Mouse (Mus musculus) hindbrain, embryonic 14.5 days (tissue): Measurements from ENCODE around the gene Bcl2l13. TPM values are rescaled to one million over a fixed set of nuclear protein-coding genes. Genes with fewer than 3 reads are reported as not detected.

Source experiments
- ATAC-seq: fragments of 200-750 bp; cut with Nextera tagmentation; 2 replicates; pipeline ENCODE4 v1.8.0; 2017; ENCODE audit warnings: moderate number of reproducible peaks, mild to moderate bottlenecking, moderate TSS enrichment, moderate library complexity; ENCODE audit not compliant: low FRiP score
- DNase-seq: peaks from one replicate; pipeline ENCODE4 v3.0.0-alpha.2; 2015; ENCODE audit warnings: low spot score
- H3K27ac ChIP-seq: fragments of 300-500 bp; sonication (generic); 2 replicates; pipeline ENCODE4 v1.5.1; 2014; ENCODE audit warnings: mild to moderate bottlenecking, moderate library complexity
- H3K27me3 ChIP-seq: fragments of 300-500 bp; sonication (generic); 2 replicates; pipeline ENCODE4 v1.6.1; 2014; ENCODE audit warnings: mild to moderate bottlenecking, low read length, mixed read lengths; ENCODE audit not compliant: control insufficient read depth, insufficient read depth
- H3K36me3 ChIP-seq: fragments of 300-500 bp; sonication (generic); replicated peaks from 2 replicates; pipeline ENCODE4 v1.6.1; 2014; ENCODE audit not compliant: control insufficient read depth, insufficient read depth
- H3K4me1 ChIP-seq: fragments of 300-500 bp; sonication (generic); replicated peaks from 2 replicates; pipeline ENCODE4 v1.6.1; 2014; ENCODE audit warnings: antibody characterized with exemption, low read length, mixed read lengths; ENCODE audit not compliant: control insufficient read depth, insufficient read depth
- H3K4me2 ChIP-seq: fragments of 300-500 bp; sonication (generic); replicated peaks from 2 replicates; pipeline ENCODE4 v1.6.1; 2014; ENCODE audit warnings: mild to moderate bottlenecking, moderate library complexity
- H3K4me3 ChIP-seq: fragments of 300-500 bp; sonication (generic); replicated peaks from 2 replicates; pipeline ENCODE4 v1.5.1; 2014; ENCODE audit warnings: mild to moderate bottlenecking, low read length
- H3K9ac ChIP-seq: fragments of 300-500 bp; sonication (generic); 2 replicates; pipeline ENCODE4 v1.6.1; 2014
- H3K9me3 ChIP-seq: fragments of 300-500 bp; sonication (generic); 2 replicates; pipeline ENCODE4 v1.6.1; 2016; ENCODE audit warnings: low read length; ENCODE audit not compliant: control insufficient read depth
- WGBS: fragments of 180-500 bp; shearing (Covaris S2); extraction: QIAGEN DNeasy Blood & Tissue Kit; methylation state at CpG from one replicate; pipeline ENCODE4 v1.1.7; 2014; 5-methylcytosine and 5-hydroxymethylcytosine counted together
- polyA plus RNA-seq: library from polyadenylated mRNA; unstranded; fragments of >200 nt; fragmentation: Nextera tagmentation; extraction: Ambion mirVana; gene quantifications from 2 replicates; pipeline ENCODE4 v1.2.1, GENCODE M21; 2014

Bcl2l13 gene
- polyA plus RNA-seq, 1 experiment from 2014 or later = 28.2 TPM

DNA sequence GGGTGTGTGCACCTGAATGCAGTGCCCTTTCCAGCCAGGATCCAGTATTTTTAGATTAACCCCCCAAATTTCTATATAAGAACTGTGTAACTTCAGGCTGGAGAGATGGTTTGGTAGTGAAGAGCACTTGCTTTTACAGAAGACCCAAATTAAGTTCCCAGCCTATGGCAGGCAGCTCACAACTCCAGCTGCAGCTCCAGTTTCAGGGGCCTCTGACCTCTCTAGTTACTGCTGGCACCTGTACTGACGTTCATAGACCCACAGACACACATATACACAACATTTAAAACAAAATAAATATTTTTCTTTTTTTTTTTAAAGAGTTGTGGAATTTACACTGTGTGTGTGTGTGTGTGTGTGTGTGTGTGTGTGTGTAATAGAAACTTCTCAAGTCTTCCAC is 93.4 kb downstream of the Bcl2l13 start:
- Histone ChIP-seq H3K4me2 (no peak overlapping the region), H3K4me3 (no peak overlapping the region), H3K9me3 (no peaks in the 10 kb centered on the region), H3K27me3 (no peaks in the 10 kb centered on the region), H3K9ac (no peak overlapping the region), H3K27ac (no peak overlapping the region), H3K36me3 (peaks cover 47% of the 10 kb centered on the region), H3K4me1 (no peaks in the 10 kb centered on the region)
- 72% methylated on average over 1 of the region's 1 CpGs for WGBS
- no peak for DNase-seq
- no peak for ATAC-seq

DNA sequence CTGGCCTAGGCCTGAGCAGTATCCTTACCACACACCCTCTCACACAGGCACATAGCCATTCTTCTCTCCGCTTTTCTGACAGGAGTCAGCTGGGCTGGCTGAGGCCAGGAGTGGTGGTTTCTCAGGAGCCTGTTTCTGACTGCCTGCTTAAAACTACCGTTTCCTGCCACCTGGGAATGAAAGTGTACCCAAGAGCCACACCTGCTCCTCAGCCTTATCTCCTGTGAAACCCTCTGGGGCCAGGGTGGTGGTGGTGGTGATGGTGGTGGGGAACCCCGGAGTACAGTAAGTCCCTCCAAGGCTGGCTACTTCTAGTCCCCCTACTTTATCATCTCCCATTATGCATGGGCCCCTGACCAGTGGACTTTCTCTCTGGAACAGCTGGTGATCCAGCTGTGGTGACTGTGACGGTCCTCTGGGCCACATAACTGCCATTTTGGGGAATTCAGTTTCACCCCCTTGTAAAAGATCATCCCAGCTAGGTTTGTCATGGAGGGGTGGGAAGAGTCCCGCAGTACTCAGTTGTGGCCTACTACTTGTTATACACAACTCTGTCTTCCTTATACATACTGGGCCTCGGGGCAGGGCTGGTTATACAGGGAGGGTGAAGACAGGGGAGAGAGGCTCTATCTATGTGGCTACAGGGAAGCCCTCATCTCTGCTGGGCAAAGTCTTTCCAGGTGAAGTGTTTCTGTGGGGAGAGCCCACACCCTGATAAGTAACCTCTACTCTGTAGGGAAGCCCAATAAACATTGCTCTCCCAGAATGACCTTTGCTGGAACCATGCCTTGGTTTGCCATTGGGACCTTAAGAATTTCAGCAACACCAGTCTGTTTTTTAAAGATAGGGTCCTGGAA is 94.7 kb downstream of the Bcl2l13 start:
- ATAC-seq (no peak), DNase-seq (no peak)
- no peak overlapping the region for H3K27ac ChIP-seq
- H3K4me3 ChIP-seq = no peak overlapping the region
- WGBS = 94% methylated on average over 6 of the region's 6 CpGs
- peaks cover 54% of the 10 kb centered on the region for H3K36me3 ChIP-seq
- no peaks in the 10 kb centered on the region for H3K4me1 ChIP-seq
- H3K27me3 ChIP-seq = no peaks in the 10 kb centered on the region
- H3K9ac ChIP-seq = no peak overlapping the region
- no peak overlapping the region for H3K4me2 ChIP-seq
- H3K9me3 ChIP-seq = no peaks in the 10 kb centered on the region

DNA sequence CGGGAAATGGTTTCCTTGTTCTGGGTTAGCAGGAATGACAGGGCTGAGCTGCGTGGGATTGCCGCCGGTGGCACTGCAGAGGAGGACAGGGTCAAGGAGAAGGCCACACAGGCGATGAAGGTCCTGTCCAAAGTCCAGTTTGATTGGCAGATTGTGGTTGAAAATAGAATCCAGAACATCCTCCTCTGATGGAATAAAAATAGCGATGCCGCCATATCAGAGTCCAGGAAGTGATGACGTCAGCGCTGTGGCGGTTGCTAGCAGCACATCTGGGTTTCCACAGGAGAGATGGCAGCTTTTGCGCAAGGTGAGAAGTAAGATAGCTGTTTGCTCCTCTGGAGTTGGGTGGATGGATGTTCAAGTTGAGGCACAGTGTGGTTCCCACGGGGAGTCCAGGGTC is 96.6 kb downstream of the Bcl2l13 start:
- WGBS = 91% methylated on average over 12 of the region's 12 CpGs
- no peaks in the 10 kb centered on the region for H3K9me3 ChIP-seq
- H3K27me3 ChIP-seq = no peaks in the 10 kb centered on the region
- ATAC-seq = no peak
- H3K9ac ChIP-seq = no peak overlapping the region
- H3K36me3 ChIP-seq = peaks cover 54% of the 10 kb centered on the region
- H3K4me2 ChIP-seq = no peak overlapping the region
- no peak overlapping the region for H3K4me3 ChIP-seq
- H3K4me1 ChIP-seq = no peaks in the 10 kb centered on the region
- DNase-seq = no peak
- H3K27ac ChIP-seq = no peak overlapping the region

DNA sequence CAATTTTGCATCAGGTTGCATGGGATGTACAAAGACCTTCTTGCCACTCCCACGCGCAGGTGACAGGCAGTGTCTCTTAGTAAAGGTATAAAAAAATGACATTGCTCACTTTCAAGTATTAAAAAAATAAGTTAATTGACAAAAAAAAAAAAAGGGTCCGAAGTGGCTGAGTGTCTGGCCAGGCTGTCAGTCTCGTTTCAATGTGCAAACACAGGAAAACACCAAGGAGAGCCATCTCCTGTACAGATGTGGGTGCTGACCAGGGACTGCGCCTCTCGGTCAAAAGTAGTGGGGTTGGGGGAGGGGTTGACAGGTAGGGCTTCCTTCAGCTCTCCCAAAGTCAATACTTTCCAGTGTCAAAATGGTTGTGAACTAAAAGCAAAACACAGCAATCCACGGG is 97.7 kb downstream of the Bcl2l13 start:
- WGBS = 92% methylated on average over 7 of the region's 7 CpGs
- peaks cover 54% of the 10 kb centered on the region for H3K36me3 ChIP-seq
- ATAC-seq (no peak), DNase-seq (no peak)
- H3K4me2 ChIP-seq = no peak overlapping the region
- no peaks in the 10 kb centered on the region for H3K9me3 ChIP-seq
- H3K9ac ChIP-seq = no peak overlapping the region
- H3K4me1 ChIP-seq = no peaks in the 10 kb centered on the region
- no peaks in the 10 kb centered on the region for H3K27me3 ChIP-seq
- H3K27ac ChIP-seq = no peak overlapping the region
- no peak overlapping the region for H3K4me3 ChIP-seq

DNA sequence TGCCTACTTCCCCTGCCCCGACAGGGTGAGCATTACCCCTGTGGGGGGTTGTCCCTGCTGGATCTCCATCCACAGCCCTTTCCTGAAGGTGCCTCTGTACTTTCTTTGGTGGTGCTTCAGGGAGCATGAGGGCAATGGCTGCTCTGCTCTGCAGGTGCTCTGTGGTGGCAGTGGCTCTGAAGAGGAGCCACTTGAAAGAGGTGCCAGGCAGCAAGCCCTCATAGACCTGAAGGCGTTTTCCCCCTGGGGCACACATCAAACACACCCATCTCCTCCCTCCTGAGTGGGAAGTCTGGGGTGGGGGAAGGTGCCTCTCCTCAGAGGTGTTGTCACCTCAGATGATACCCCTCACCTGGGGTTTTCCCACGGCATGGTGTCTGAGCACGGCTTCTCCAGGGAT is 98.2 kb downstream of the Bcl2l13 start:
- H3K4me3 ChIP-seq = no peak overlapping the region
- no peak overlapping the region for H3K9ac ChIP-seq
- WGBS = 75% methylated on average over 4 of the region's 4 CpGs
- no peak overlapping the region for H3K4me2 ChIP-seq
- no peaks in the 10 kb centered on the region for H3K9me3 ChIP-seq
- H3K27me3 ChIP-seq = no peaks in the 10 kb centered on the region
- DNase-seq (no peak), ATAC-seq (no peak)
- peaks cover 50% of the 10 kb centered on the region for H3K36me3 ChIP-seq
- H3K27ac ChIP-seq = no peak overlapping the region
- no peaks in the 10 kb centered on the region for H3K4me1 ChIP-seq

DNA sequence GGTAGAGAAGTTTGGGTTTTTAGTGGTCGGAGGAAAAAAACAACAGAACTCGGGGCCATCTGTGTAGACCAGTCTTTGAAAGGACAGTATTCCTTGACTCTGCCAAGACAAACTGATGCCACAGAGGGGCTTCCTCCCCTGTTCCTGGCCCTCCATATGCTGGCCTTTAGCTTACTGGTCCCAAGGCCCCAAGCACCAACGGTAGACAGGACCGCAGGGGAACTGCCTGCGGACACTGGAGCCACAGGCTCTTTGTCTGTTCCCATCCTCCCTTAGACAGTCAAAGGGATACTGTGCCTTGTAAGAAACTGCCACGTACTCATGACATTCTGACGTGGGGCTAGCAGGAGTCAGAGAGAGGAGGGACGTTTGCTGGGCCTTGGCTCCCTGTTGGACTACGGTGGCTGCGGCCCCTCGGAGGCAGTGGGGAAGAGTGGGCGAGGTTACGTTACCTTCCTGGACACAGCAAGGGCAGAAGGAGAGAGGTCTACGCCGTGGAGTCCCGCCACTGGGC is 101.1 kb downstream of the Bcl2l13 start:
- Histone ChIP-seq H3K4me1 (no peaks in the 10 kb centered on the region), H3K4me3 (no peak overlapping the region), H3K4me2 (no peak overlapping the region), H3K9ac (no peak overlapping the region), H3K9me3 (no peaks in the 10 kb centered on the region), H3K27ac (no peak overlapping the region), H3K36me3 (peaks cover 24% of the 10 kb centered on the region), H3K27me3 (no peaks in the 10 kb centered on the region)
- DNase-seq (no peak), ATAC-seq (no peak)
- 86% methylated on average over 16 of the region's 16 CpGs for WGBS

DNA sequence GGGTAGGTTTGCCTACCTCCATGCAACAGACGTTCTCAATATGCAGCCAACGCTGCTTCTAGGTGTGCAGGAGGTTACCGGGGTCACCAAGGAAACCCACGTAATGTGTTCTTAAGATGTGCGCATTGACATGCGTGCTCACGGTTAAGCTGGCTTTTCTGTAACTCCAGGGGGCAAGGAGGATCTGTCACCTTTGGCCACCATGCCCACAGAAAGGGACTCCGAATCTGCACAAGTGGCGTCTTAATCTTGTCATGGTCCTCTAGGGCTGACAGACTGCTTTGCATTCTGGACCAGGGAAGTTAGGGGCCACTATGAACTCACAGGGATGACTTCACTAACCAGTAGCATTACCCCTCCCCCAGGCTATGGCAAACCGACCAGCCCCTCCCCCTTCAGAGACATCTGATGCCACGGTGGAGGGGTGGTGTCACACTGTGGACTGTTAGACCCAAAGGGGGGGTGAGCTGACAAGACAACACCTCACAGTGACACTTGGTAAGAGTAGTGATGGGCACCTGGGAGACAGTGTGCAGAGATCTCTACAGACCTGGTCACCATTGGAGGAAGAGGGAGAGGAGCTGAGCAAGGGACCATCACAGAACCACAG is 102.1 kb downstream of the Bcl2l13 start:
- Histone ChIP-seq H3K9ac (no peak overlapping the region), H3K27ac (no peak overlapping the region), H3K36me3 (peaks cover 18% of the 10 kb centered on the region), H3K27me3 (no peaks in the 10 kb centered on the region), H3K4me2 (no peak overlapping the region), H3K9me3 (no peaks in the 10 kb centered on the region), H3K4me3 (no peak overlapping the region), H3K4me1 (no peaks in the 10 kb centered on the region)
- WGBS = 84% methylated on average over 11 of the region's 11 CpGs
- ATAC-seq (no peak), DNase-seq (no peak)

DNA sequence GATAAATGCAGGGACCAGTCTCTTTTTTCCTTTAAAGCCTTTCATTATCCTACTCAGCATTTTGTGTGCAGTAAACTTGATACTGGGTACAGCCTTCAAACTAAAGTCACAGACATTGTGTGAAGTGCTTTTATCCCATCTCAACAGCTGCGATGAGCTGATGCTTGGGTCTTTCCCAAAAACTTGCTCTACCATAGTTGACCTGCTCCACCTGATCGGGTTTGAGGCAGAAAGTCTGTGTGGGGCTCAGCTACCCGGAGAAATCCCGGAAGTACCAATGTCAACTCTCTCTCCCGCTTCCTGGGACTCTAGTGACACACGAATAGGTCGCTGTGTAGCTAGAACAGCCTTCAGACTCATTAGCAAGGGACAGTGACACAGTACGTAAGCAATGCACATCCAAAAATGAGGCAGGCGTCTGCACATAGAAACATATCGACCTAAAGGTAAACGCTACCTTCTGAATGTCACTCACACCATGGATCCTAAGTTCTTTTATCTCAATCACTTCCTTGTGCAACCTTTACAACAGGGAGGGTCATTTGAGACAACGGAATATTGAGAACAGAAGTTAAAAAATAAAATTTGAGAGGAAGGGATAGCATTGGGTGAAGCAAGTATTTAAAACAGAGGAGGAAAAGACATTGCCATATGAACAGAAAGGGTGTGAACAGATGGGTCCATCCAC is 102.9 kb downstream of the Bcl2l13 start:
- WGBS = 93% methylated on average over 12 of the region's 12 CpGs
- H3K27ac ChIP-seq = no peak overlapping the region
- H3K9ac ChIP-seq = no peak overlapping the region
- no peak overlapping the region for H3K4me3 ChIP-seq
- H3K4me1 ChIP-seq = no peaks in the 10 kb centered on the region
- H3K36me3 ChIP-seq = peaks cover 17% of the 10 kb centered on the region
- ATAC-seq (no peak), DNase-seq (no peak)
- no peak overlapping the region for H3K4me2 ChIP-seq
- H3K9me3 ChIP-seq = no peaks in the 10 kb centered on the region
- H3K27me3 ChIP-seq = no peaks in the 10 kb centered on the region

DNA sequence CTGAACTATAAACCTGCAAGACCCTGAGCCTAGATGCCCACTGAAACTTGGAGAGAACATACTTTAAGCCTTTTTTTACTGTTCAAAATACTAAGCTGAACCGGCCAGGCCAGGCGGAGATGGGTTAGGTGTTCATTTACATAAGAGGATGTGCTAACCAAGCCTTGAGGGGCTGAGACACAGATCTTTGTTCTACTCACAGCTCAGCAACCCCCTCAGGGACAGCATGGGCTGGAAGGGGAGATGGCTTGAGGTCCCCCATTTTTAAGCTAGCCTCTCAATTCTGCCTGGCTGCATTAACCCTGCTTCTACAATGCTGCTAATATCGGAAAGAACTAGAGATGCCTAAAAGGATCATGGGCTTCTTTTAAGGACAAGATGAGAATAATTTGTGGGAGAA is 103.8 kb downstream of the Bcl2l13 start:
- 86% methylated on average over 3 of the region's 3 CpGs for WGBS
- Histone ChIP-seq H3K27ac (no peak overlapping the region), H3K4me2 (no peak overlapping the region), H3K4me3 (no peak overlapping the region), H3K36me3 (peaks cover 8% of the 10 kb centered on the region), H3K4me1 (no peaks in the 10 kb centered on the region), H3K27me3 (no peaks in the 10 kb centered on the region), H3K9ac (no peak overlapping the region), H3K9me3 (no peaks in the 10 kb centered on the region)
- ATAC-seq (no peak), DNase-seq (no peak)
